Mouse (Mus musculus): ENCODE measurements around the gene Khdc1c.
"Not testable (repeated sequence)": the region's sequence is repeated elsewhere in the genome, so short reads cannot be mapped to it uniquely, and the experiment has no call there.

Gene Khdc1c

DNA sequence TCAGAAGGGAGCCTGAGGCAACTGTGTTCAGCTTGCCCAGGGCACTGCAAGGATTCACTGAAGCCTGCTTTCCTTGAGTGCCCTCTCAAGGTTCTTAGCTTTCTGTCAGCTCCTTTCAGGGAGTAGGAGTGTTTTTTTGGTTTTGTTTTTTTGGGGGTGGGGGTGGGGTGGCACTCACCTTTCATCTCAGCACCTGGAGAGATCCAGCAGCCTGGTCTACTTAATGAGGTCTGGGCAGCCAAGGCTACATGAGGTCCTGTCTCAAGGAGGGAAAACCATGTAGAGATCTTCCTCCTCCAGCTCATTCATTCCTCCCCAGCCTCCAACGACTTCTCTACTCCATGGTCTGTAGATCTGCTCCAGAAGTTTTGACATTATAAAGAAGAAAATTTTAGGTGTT is at the start of gene Khdc1c:
Khdc1c (plus strand) TSS at position 301 of the 400 bp plus-strand sequence.
- in situ Hi-C loops (cut with MboI) = not testable (repeated sequence)

DNA sequence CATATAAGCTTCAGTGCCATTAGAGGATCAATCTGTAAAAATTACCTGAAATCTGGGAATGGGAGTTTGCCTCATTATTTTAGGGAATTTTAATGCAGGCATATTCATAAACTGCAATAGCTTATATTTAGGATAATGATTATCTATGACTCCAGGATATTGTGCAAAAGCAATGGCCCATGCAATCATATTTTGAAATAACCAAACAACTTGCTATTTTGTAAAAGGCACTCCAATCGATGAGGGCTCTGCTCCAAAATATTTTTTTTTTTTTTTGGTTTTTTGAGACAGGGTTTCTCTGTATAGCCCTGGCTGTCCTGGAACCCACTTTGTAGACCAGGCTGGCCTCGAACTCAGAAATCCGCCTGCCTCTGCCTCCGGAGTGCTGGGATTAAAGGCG is 47.9 kb upstream of the Khdc1c start:
- in situ Hi-C loops (cut with MboI) = not testable (repeated sequence)

- in situ Hi-C loops (cut with MboI) = no loop called here
These were observed 46.5 kb upstream of the Khdc1c start for GRCm38 (mm10) chr1:21321656-21322055.

GRCm38 (mm10) chr1:21323996-21324574 is 44.0 kb upstream of the Khdc1c start:
- in situ Hi-C loops (cut with MboI) = no loop called here

GRCm38 (mm10) chr1:21324633-21325032 is 43.5 kb upstream of the Khdc1c start:
- in situ Hi-C loops (cut with MboI) = no loop called here

GRCm38 (mm10) chr1:21326733-21327132 is 41.4 kb upstream of the Khdc1c start:
- in situ Hi-C loops (cut with MboI) = no loop called here

GRCm38 (mm10) chr1:21331161-21331560 is 37.0 kb upstream of the Khdc1c start:
- in situ Hi-C loops (cut with MboI) = not testable (repeated sequence)

- in situ Hi-C loops (cut with MboI) = no loop called here
These were observed 34.7 kb upstream of the Khdc1c start for GRCm38 (mm10) chr1:21333222-21333973.

GRCm38 (mm10) chr1:21335836-21336235 is 32.3 kb upstream of the Khdc1c start:
- in situ Hi-C loops (cut with MboI) = no loop called here

- in situ Hi-C loops (cut with MboI) = no loop called here
These were observed 27.4 kb upstream of the Khdc1c start for GRCm38 (mm10) chr1:21340745-21341144.

DNA sequence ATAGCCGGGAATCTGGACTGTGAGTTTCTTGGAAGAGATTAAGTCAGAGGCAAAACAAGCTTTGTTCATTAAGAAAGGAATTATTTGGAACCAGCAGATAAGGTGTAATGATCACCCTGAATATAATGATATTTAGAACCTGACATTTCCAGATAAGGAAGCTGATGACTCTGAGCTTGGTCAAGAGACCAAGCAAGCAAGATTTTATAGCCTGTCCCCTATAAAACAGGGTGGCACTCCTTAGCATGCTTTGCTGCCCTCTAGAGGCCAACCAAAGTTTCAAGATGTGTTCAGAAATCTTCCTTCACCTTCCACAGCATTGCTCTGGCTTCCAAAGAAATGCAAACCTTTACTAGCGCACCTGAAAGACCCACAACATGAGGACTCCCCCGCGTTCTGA is 23.9 kb upstream of the Khdc1c start:
- in situ Hi-C loops (cut with MboI) = no loop called here

DNA sequence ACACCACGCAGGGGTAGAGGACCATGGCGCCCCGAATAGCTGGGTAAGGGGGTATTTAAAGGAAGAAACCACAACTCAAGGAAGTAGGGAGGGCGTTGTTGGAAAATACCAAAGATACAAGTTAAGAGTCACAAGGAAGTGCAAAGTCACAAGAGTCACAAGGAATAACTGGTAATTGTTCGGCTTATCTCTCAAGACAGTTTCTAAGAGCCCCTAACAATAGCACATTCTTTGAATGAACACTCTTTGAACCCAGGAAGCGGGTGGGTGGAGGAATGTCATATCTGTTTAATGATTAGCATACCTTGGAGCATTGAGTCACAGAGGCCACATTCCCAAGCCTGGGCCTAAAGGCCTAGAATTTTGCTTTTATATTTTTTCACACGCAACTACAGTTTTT is 23.4 kb upstream of the Khdc1c start:
- in situ Hi-C loops (cut with MboI) = not testable (repeated sequence)

DNA sequence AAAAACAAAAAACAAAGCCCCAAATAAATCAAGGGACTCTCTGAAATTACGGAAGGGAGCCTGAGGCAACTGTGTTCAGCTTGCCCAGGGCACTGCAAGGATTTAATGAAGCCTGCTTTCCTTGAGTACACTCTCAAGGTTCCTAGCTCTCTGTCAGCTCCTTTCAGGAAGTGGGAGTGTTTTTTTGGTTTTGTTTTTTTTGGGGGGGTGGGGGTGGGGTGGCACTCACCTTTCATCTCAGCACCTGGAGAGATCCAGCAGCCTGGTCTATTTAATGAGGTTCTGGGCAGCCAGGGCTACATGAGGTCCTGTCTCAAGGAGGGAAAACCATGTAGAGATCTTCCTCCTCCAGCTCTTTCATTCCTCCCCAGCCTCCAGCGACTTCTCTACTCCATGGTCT is 18.8 kb upstream of the Khdc1c start, which contains the start of gene Khdc1a:
Khdc1a (plus strand) TSS at position 301 of the 400 bp plus-strand sequence.
- in situ Hi-C loops (cut with MboI) = no loop called here

- in situ Hi-C loops (cut with MboI) = no loop called here
These were observed 15.1 kb downstream of the Khdc1c start, which contains the start of gene Khdc1b for GRCm38 (mm10) chr1:21383256-21383655. Khdc1b (plus strand) TSS chr1:21383556.

- in situ Hi-C loops (cut with MboI) = no loop called here
These were observed 23.1 kb downstream of the Khdc1c start for GRCm38 (mm10) chr1:21391138-21391671.

DNA sequence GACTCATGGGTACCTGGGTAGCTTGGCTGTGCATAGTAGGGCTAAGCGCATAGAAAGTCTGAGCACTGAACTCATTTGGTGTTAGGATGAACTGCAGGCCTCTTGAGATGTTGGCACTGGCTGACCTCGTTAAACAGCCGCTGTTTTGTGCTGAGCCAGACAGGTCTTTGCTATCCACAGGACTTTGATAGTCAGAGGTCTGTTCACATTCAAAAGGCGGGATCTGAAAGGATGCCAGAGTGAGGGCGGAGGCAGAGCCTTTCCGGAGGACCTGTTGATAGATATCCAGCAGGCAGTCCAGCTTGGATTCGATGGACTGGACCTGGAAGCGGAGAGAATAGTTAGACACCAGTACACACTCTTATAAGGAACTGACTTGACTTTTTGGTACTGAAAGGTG is 34.7 kb downstream of the Khdc1c start:
- in situ Hi-C loops (cut with MboI) = loop anchor here (25.0 kb wide), 1 partner anchor 859 kb away; no protein-coding TSS in a partner anchor

GRCm38 (mm10) chr1:21407266-21407665 is 39.1 kb downstream of the Khdc1c start:
- in situ Hi-C loops (cut with MboI) = loop anchor here (25.0 kb wide), 1 partner anchor 855 kb away; no protein-coding TSS in a partner anchor

DNA sequence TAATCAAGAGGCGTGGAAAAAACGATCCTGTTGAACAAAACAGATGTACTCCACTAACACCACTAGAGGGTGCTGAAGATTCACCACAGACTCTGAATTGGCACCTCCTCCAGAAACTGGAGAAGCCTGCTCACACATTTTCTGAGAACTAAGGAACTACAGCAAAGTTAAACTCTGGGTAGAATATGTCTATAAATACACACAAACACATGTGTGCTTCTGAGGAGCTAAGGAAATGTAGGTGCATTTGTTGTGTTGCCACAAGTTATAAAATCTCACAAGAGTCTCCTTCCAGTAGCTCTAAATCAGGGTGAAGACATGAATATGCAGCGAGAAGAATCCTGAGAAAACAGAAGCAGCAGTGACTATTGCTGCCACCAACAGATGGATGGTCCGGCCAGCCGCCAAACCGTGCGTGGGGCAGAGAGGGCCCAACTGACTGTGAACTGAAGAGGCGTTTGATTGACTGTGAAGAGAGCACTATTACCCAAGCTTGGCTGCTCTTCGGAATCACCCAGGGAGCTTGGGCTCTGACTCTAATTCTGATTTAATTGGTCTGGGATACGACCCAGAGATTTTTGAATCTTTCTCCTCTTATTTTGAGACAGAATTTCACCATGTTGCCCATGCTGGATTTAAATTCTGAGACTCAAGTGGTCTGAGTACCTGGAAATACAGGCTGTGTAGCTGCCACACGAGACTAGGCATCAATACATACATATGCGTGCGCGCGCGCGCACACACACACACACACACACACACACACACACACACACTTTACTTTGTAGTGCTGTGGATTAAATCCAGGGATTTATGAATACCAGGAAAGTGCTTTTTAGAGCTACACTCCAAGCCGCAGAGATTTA is 43.4 kb downstream of the Khdc1c start:
- in situ Hi-C loops (cut with MboI) = loop anchor here (25.0 kb wide), 1 partner anchor 851 kb away; no protein-coding TSS in a partner anchor

DNA sequence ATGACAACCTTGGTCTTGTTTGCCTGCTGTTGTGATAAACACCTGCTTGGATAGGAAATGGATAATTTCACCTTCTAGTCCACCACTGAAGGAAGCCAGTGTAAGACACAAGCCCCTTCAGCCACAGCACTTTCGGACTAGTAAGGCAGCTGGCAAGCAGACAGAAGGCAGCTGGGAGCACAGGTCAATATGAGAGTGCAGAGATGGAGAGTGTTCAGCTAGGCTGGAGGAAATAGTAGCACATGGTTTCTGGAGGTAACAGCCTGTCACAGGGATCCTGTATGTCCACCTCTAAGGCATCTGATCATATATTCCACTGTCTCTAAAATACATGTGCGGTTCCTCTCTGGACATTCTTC is 44.0 kb downstream of the Khdc1c start:
- in situ Hi-C loops (cut with MboI) = loop anchor here (25.0 kb wide), 1 partner anchor 850 kb away; no protein-coding TSS in a partner anchor

DNA sequence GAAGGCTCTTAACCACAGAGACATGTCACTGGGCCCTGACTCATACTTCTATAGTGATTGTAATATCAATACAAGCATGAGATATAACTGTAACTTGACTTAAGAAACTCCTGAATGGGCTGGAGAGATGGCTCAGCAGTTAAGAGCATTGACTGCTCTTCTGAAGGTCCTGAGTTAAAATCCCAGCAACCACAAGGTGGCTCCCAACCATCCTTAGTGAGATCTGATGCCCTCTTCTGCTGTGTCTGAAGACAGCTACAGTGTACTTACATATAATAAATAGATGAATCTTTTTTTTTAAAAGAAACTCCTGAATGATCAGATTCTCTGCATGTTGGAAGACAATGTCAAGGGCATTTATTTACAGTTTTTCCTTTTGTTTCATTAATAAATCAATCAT is 51.2 kb downstream of the Khdc1c start:
- in situ Hi-C loops (cut with MboI) = loop anchor here (25.0 kb wide), 1 partner anchor 843 kb away; no protein-coding TSS in a partner anchor
